Mouse (Mus musculus): ENCODE measurements around the gene Lacc1. TPM values are rescaled to one million over a fixed set of nuclear protein-coding genes. Genes with fewer than 3 reads are reported as not detected.
"Not testable (repeated sequence)": the region's sequence is repeated elsewhere in the genome, so short reads cannot be mapped to it uniquely, and the experiment has no call there.

Gene Lacc1
- polyA plus RNA-seq, 1 experiment from 2014 or later: 4.9 TPM

- Histone ChIP-seq H3K36me3 (ENCODE audit: control insufficient read depth, insufficient read depth, low read length) (no peaks in the 10 kb centered on the region), H3K4me1 (replicated peaks; ENCODE audit: control insufficient read depth, insufficient read depth, low read length) (no peaks in the 10 kb centered on the region), H3K4me2 (replicated peaks; ENCODE audit: low read depth, low read length) (no peak overlapping the region), H3K9ac (ENCODE audit: low read depth, low read length) (no peak overlapping the region), H3K4me3 (ENCODE audit: low read depth, low read length) (no peak overlapping the region), H3K27me3 (ENCODE audit: control insufficient read depth, insufficient read depth, low read length) (no peaks in the 10 kb centered on the region), H3K27ac (ENCODE audit: low read depth, low read length) (no peak overlapping the region), H3K9me3 (ENCODE audit: control insufficient read depth, low read length) (no peaks in the 10 kb centered on the region)
- ATAC-seq (ENCODE audit: low FRiP score): no peak
- DNase-seq (ENCODE audit: low spot score): no peak
- 55% methylated on average over 5 of the region's 5 CpGs for WGBS
Measured at GRCm38 (mm10) chr14:77005566-77005965, 31.1 kb downstream of the Lacc1 start.

DNA sequence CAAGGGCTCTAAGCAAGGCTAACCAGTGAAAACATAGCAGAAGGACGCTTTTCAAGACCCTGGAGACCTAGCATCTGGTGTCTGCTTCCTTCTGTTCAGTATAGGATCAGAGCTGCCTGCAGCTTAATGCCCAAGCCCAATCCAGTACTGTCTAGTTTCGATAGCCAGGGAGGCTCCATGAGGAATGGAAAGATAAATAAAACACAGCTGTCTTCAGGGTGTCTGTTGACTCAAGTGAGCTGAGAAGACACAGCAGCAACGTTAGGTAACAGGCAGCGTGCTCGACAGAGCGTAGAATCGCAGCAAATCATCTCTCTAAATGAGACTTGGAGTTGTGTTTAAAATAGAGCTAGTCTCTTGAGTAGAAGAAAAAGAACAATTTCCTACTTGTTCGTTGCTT lies 32.0 kb downstream of the Lacc1 start:
- no peaks in the 10 kb centered on the region for H3K9me3 ChIP-seq (ENCODE audit: control insufficient read depth, low read length)
- H3K4me3 ChIP-seq (ENCODE audit: low read depth, low read length): no peak overlapping the region
- no peak overlapping the region for H3K27ac ChIP-seq (ENCODE audit: low read depth, low read length)
- no peaks in the 10 kb centered on the region for H3K4me1 ChIP-seq (replicated peaks; ENCODE audit: control insufficient read depth, insufficient read depth, low read length)
- WGBS: 67% methylated on average over 8 of the region's 8 CpGs
- H3K9ac ChIP-seq (ENCODE audit: low read depth, low read length): no peak overlapping the region
- no peaks in the 10 kb centered on the region for H3K36me3 ChIP-seq (ENCODE audit: control insufficient read depth, insufficient read depth, low read length)
- no peak for ATAC-seq (ENCODE audit: low FRiP score)
- no peaks in the 10 kb centered on the region for H3K27me3 ChIP-seq (ENCODE audit: control insufficient read depth, insufficient read depth, low read length)
- H3K4me2 ChIP-seq (replicated peaks; ENCODE audit: low read depth, low read length): no peak overlapping the region
- DNase-seq (ENCODE audit: low spot score): no peak

DNA sequence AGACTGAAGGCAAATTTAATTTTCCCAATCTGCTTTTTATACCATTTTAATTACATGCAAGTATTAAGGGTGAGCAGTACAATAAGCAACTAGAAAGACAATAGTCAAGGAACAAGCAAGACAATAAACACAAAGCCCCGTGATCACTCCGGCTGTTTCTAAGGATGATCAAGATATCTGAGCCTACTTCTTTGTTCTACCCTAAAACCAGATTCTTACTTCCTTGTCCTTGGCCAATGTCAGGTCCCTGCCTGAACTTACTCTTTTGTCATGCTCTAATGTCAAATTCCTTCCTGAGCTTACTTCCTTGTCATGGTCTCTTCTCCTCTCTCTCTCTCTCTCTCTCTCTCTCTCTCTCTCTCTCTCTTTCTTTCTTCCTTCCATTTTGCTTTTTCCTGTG lies 46.4 kb downstream of the Lacc1 start:
- not testable (repeated sequence) for H3K4me2 ChIP-seq (replicated peaks; ENCODE audit: low read depth, low read length); H3K9ac ChIP-seq (ENCODE audit: low read depth, low read length); ATAC-seq (ENCODE audit: low FRiP score); H3K36me3 ChIP-seq (ENCODE audit: control insufficient read depth, insufficient read depth, low read length); H3K27ac ChIP-seq (ENCODE audit: low read depth, low read length); H3K9me3 ChIP-seq (ENCODE audit: control insufficient read depth, low read length); H3K27me3 ChIP-seq (ENCODE audit: control insufficient read depth, insufficient read depth, low read length); DNase-seq (ENCODE audit: low spot score); H3K4me3 ChIP-seq (ENCODE audit: low read depth, low read length); H3K4me1 ChIP-seq (replicated peaks; ENCODE audit: control insufficient read depth, insufficient read depth, low read length)
- 96% methylated on average over 2 of the region's 2 CpGs for WGBS

- H3K4me3 ChIP-seq (ENCODE audit: low read depth, low read length): no peak overlapping the region
- ATAC-seq (ENCODE audit: low FRiP score) (no peak), DNase-seq (ENCODE audit: low spot score) (no peak)
- H3K27me3 ChIP-seq (ENCODE audit: control insufficient read depth, insufficient read depth, low read length): no peaks in the 10 kb centered on the region
- WGBS: 62% methylated on average over 1 of the region's 1 CpGs
- H3K36me3 ChIP-seq (ENCODE audit: control insufficient read depth, insufficient read depth, low read length): no peaks in the 10 kb centered on the region
- H3K9ac ChIP-seq (ENCODE audit: low read depth, low read length): no peak overlapping the region
- no peaks in the 10 kb centered on the region for H3K4me1 ChIP-seq (replicated peaks; ENCODE audit: control insufficient read depth, insufficient read depth, low read length)
- no peak overlapping the region for H3K27ac ChIP-seq (ENCODE audit: low read depth, low read length)
- no peak overlapping the region for H3K4me2 ChIP-seq (replicated peaks; ENCODE audit: low read depth, low read length)
- no peaks in the 10 kb centered on the region for H3K9me3 ChIP-seq (ENCODE audit: control insufficient read depth, low read length)
Measured at GRCm38 (mm10) chr14:76981781-76982180, 54.9 kb downstream of the Lacc1 start.

DNA sequence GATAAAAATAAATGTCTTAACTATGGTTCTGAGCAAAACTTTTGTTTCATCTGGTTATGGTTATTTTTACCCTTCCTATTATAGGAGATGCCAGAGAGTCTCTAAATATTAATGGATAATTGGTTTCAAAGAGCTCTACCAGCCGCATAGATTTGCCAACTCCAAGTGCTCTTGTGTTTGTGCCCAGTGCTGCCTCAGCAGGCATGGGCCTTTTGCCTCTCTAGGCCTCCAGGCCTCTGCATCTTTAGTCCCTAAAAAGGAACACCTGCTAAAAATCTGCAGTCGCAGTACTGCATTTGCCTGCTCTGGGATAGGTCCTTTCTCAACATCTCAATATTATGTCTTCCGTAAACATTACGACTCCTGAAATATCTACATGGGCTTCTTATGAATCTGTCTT lies 55.5 kb downstream of the Lacc1 start:
- no peak for ATAC-seq (ENCODE audit: low FRiP score)
- Histone ChIP-seq H3K27ac (ENCODE audit: low read depth, low read length) (no peak overlapping the region), H3K36me3 (ENCODE audit: control insufficient read depth, insufficient read depth, low read length) (no peaks in the 10 kb centered on the region), H3K4me1 (replicated peaks; ENCODE audit: control insufficient read depth, insufficient read depth, low read length) (no peaks in the 10 kb centered on the region), H3K9ac (ENCODE audit: low read depth, low read length) (no peak overlapping the region), H3K4me3 (ENCODE audit: low read depth, low read length) (no peak overlapping the region), H3K27me3 (ENCODE audit: control insufficient read depth, insufficient read depth, low read length) (no peaks in the 10 kb centered on the region), H3K9me3 (ENCODE audit: control insufficient read depth, low read length) (no peaks in the 10 kb centered on the region), H3K4me2 (replicated peaks; ENCODE audit: low read depth, low read length) (no peak overlapping the region)
- WGBS: 98% methylated on average over 4 of the region's 4 CpGs
- DNase-seq (ENCODE audit: low spot score): no peak

- 83% methylated on average over 9 of the region's 9 CpGs for WGBS
- H3K9ac ChIP-seq (ENCODE audit: low read depth, low read length): no peak overlapping the region
- H3K4me2 ChIP-seq (replicated peaks; ENCODE audit: low read depth, low read length): no peak overlapping the region
- no peak overlapping the region for H3K4me3 ChIP-seq (ENCODE audit: low read depth, low read length)
- no peak for DNase-seq (ENCODE audit: low spot score)
- no peak overlapping the region for H3K27ac ChIP-seq (ENCODE audit: low read depth, low read length)
- no peaks in the 10 kb centered on the region; the same call in 1 of the 2 replicates for H3K27me3 ChIP-seq (ENCODE audit: control insufficient read depth, insufficient read depth, low read length)
- no peaks in the 10 kb centered on the region for H3K36me3 ChIP-seq (ENCODE audit: control insufficient read depth, insufficient read depth, low read length)
- no peak for ATAC-seq (ENCODE audit: low FRiP score)
- no peaks in the 10 kb centered on the region for H3K9me3 ChIP-seq (ENCODE audit: control insufficient read depth, low read length)
- no peaks in the 10 kb centered on the region for H3K4me1 ChIP-seq (replicated peaks; ENCODE audit: control insufficient read depth, insufficient read depth, low read length)
Measured at GRCm38 (mm10) chr14:76979569-76979968, 57.1 kb downstream of the Lacc1 start.

Other genes starting within 250 kb of the Lacc1 start
- 1.4 and 1.6 TPM in 2 replicates for gene Ccdc122, start 132 bp downstream of the Lacc1 start, polyA plus RNA-seq (2014; fragmentation: Nextera tagmentation; extraction: Ambion mirVana)
- 17.3 and 18.3 TPM in 2 replicates for gene Enox1, start 119.9 kb upstream of the Lacc1 start, polyA plus RNA-seq (2014; fragmentation: Nextera tagmentation; extraction: Ambion mirVana)

All from hindbrain, embryonic 11.5 days (tissue).